Mouse (Mus musculus): Measurements from ENCODE around the gene Srsf6. TPM values are rescaled to one million over a fixed set of nuclear protein-coding genes. Genes with fewer than 3 reads are reported as not detected.
A peak's percentile ranks its signal among the peaks of the same experiment; 100 is the strongest.

The Srsf6 gene
- polyA plus RNA-seq, 1 experiment from 2014 or later, result 150 TPM

GRCm38 (mm10) chr2:162968357-162968756, 37.0 kb downstream of the Srsf6 start:
- no peak overlapping the region for H3K9ac ChIP-seq (ENCODE audit: low read length)
- no peak overlapping the region for H3K4me3 ChIP-seq (replicated peaks; ENCODE audit: low read length)
- peaks cover under 1% of the 10 kb centered on the region; the same call in 1 of the 2 replicates for H3K4me1 ChIP-seq (ENCODE audit: control insufficient read depth, insufficient read depth, low read length)
- WGBS, result 8% methylated on average over 5 of the region's 5 CpGs
- 0 out of 2 replicates have a peak, but pooled peaks have one; percentile 31 for ATAC-seq (ENCODE audit: insufficient read depth, low FRiP score)
- H3K27ac ChIP-seq (ENCODE audit: low read length), result no peak overlapping the region
- H3K27me3 ChIP-seq (ENCODE audit: control insufficient read depth, insufficient read depth, low read length), result no peaks in the 10 kb centered on the region; the same call in 1 of the 2 replicates
- no peaks in the 10 kb centered on the region for H3K9me3 ChIP-seq (replicated peaks; ENCODE audit: control insufficient read depth, low read length)
- H3K36me3 ChIP-seq (ENCODE audit: control insufficient read depth, insufficient read depth, low read length), result no peaks in the 10 kb centered on the region
- no peak overlapping the region for H3K4me2 ChIP-seq (ENCODE audit: low read depth, low read length)

GRCm38 (mm10) chr2:162969101-162969500, 37.8 kb downstream of the Srsf6 start:
- no peak overlapping the region for H3K4me2 ChIP-seq (ENCODE audit: low read depth, low read length)
- H3K4me1 ChIP-seq (ENCODE audit: control insufficient read depth, insufficient read depth, low read length), result peaks cover 8% of the 10 kb centered on the region
- no peak overlapping the region for H3K27ac ChIP-seq (ENCODE audit: low read length)
- WGBS, result 81% methylated on average over 3 of the region's 3 CpGs
- H3K4me3 ChIP-seq (replicated peaks; ENCODE audit: low read length), result no peak overlapping the region
- H3K27me3 ChIP-seq (ENCODE audit: control insufficient read depth, insufficient read depth, low read length), result no peaks in the 10 kb centered on the region; the same call in 1 of the 2 replicates
- H3K9me3 ChIP-seq (replicated peaks; ENCODE audit: control insufficient read depth, low read length), result no peaks in the 10 kb centered on the region
- no peak for ATAC-seq (ENCODE audit: insufficient read depth, low FRiP score)
- H3K36me3 ChIP-seq (ENCODE audit: control insufficient read depth, insufficient read depth, low read length), result no peaks in the 10 kb centered on the region
- no peak overlapping the region for H3K9ac ChIP-seq (ENCODE audit: low read length)

- Histone ChIP-seq H3K4me2 (ENCODE audit: low read depth, low read length) (no peak overlapping the region), H3K36me3 (ENCODE audit: control insufficient read depth, insufficient read depth, low read length) (no peaks in the 10 kb centered on the region), H3K4me3 (replicated peaks; ENCODE audit: low read length) (no peak overlapping the region), H3K9me3 (replicated peaks; ENCODE audit: control insufficient read depth, low read length) (no peaks in the 10 kb centered on the region), H3K4me1 (ENCODE audit: control insufficient read depth, insufficient read depth, low read length) (peaks cover 8% of the 10 kb centered on the region), H3K9ac (ENCODE audit: low read length) (no peak overlapping the region), H3K27ac (ENCODE audit: low read length) (no peak overlapping the region), H3K27me3 (ENCODE audit: control insufficient read depth, insufficient read depth, low read length) (no peaks in the 10 kb centered on the region)
- 85% methylated on average over 6 of the region's 6 CpGs for WGBS
- no peak for ATAC-seq (ENCODE audit: insufficient read depth, low FRiP score)
These were observed 39.6 kb downstream of the Srsf6 start for GRCm38 (mm10) chr2:162970896-162971295.

GRCm38 (mm10) chr2:162972752-162973151, 41.4 kb downstream of the Srsf6 start:
- peaks cover 8% of the 10 kb centered on the region for H3K4me1 ChIP-seq (ENCODE audit: control insufficient read depth, insufficient read depth, low read length)
- no peak for ATAC-seq (ENCODE audit: insufficient read depth, low FRiP score)
- WGBS, result 35% methylated on average over 7 of the region's 7 CpGs
- H3K27me3 ChIP-seq (ENCODE audit: control insufficient read depth, insufficient read depth, low read length), result no peaks in the 10 kb centered on the region
- H3K27ac ChIP-seq (ENCODE audit: low read length), result no peak overlapping the region
- H3K9me3 ChIP-seq (replicated peaks; ENCODE audit: control insufficient read depth, low read length), result no peaks in the 10 kb centered on the region
- no peak overlapping the region for H3K9ac ChIP-seq (ENCODE audit: low read length)
- no peak overlapping the region for H3K4me2 ChIP-seq (ENCODE audit: low read depth, low read length)
- H3K36me3 ChIP-seq (ENCODE audit: control insufficient read depth, insufficient read depth, low read length), result no peaks in the 10 kb centered on the region
- H3K4me3 ChIP-seq (replicated peaks; ENCODE audit: low read length), result no peak overlapping the region

- 47% methylated on average over 5 of the region's 5 CpGs for WGBS
- Histone ChIP-seq H3K27ac (ENCODE audit: low read length) (no peak overlapping the region), H3K9ac (ENCODE audit: low read length) (no peak overlapping the region), H3K4me1 (ENCODE audit: control insufficient read depth, insufficient read depth, low read length) (peaks cover 8% of the 10 kb centered on the region), H3K4me2 (ENCODE audit: low read depth, low read length) (0 out of 2 replicates have a peak overlapping the region, but pooled peaks have one; percentile 31), H3K9me3 (replicated peaks; ENCODE audit: control insufficient read depth, low read length) (no peaks in the 10 kb centered on the region), H3K27me3 (ENCODE audit: control insufficient read depth, insufficient read depth, low read length) (no peaks in the 10 kb centered on the region), H3K36me3 (ENCODE audit: control insufficient read depth, insufficient read depth, low read length) (no peaks in the 10 kb centered on the region), H3K4me3 (replicated peaks; ENCODE audit: low read length) (no peak overlapping the region)
- no peak for ATAC-seq (ENCODE audit: insufficient read depth, low FRiP score)
These were observed 41.9 kb downstream of the Srsf6 start for GRCm38 (mm10) chr2:162973206-162973605.

- H3K9ac ChIP-seq (ENCODE audit: low read length), result peak overlapping the region; percentile 21; the same call in 1 of the 2 replicates
- H3K9me3 ChIP-seq (replicated peaks; ENCODE audit: control insufficient read depth, low read length), result no peaks in the 10 kb centered on the region
- H3K4me3 ChIP-seq (replicated peaks; ENCODE audit: low read length), result no peak overlapping the region
- H3K4me1 ChIP-seq (ENCODE audit: control insufficient read depth, insufficient read depth, low read length), result peaks cover 8% of the 10 kb centered on the region
- H3K27me3 ChIP-seq (ENCODE audit: control insufficient read depth, insufficient read depth, low read length), result no peaks in the 10 kb centered on the region
- ATAC-seq (ENCODE audit: insufficient read depth, low FRiP score), result peak; percentile 49; the same call in 1 of the 2 replicates
- peak overlapping the region; percentile 31 for H3K4me2 ChIP-seq (ENCODE audit: low read depth, low read length)
- no peaks in the 10 kb centered on the region for H3K36me3 ChIP-seq (ENCODE audit: control insufficient read depth, insufficient read depth, low read length)
- no peak overlapping the region for H3K27ac ChIP-seq (ENCODE audit: low read length)
- WGBS, result 13% methylated on average over 11 of the region's 11 CpGs
These were observed 42.3 kb downstream of the Srsf6 start for GRCm38 (mm10) chr2:162973637-162974036.

- no peaks in the 10 kb centered on the region for H3K27me3 ChIP-seq (ENCODE audit: control insufficient read depth, insufficient read depth, low read length)
- 67% methylated on average over 11 of the region's 11 CpGs for WGBS
- no peak overlapping the region for H3K4me2 ChIP-seq (ENCODE audit: low read depth, low read length)
- H3K4me1 ChIP-seq (ENCODE audit: control insufficient read depth, insufficient read depth, low read length), result peaks cover 8% of the 10 kb centered on the region
- H3K4me3 ChIP-seq (replicated peaks; ENCODE audit: low read length), result no peak overlapping the region
- no peak for ATAC-seq (ENCODE audit: insufficient read depth, low FRiP score)
- H3K9ac ChIP-seq (ENCODE audit: low read length), result no peak overlapping the region
- H3K9me3 ChIP-seq (replicated peaks; ENCODE audit: control insufficient read depth, low read length), result no peaks in the 10 kb centered on the region
- H3K27ac ChIP-seq (ENCODE audit: low read length), result no peak overlapping the region
- H3K36me3 ChIP-seq (ENCODE audit: control insufficient read depth, insufficient read depth, low read length), result no peaks in the 10 kb centered on the region
These were observed 43.9 kb downstream of the Srsf6 start for GRCm38 (mm10) chr2:162975157-162975775.

- H3K9ac ChIP-seq (ENCODE audit: low read length), result no peak overlapping the region
- ATAC-seq (ENCODE audit: insufficient read depth, low FRiP score), result no peak
- no peak overlapping the region for H3K4me3 ChIP-seq (replicated peaks; ENCODE audit: low read length)
- H3K4me2 ChIP-seq (ENCODE audit: low read depth, low read length), result no peak overlapping the region
- H3K36me3 ChIP-seq (ENCODE audit: control insufficient read depth, insufficient read depth, low read length), result no peaks in the 10 kb centered on the region
- peaks cover 8% of the 10 kb centered on the region for H3K4me1 ChIP-seq (ENCODE audit: control insufficient read depth, insufficient read depth, low read length)
- 72% methylated on average over 4 of the region's 4 CpGs for WGBS
- no peaks in the 10 kb centered on the region for H3K27me3 ChIP-seq (ENCODE audit: control insufficient read depth, insufficient read depth, low read length)
- no peaks in the 10 kb centered on the region for H3K9me3 ChIP-seq (replicated peaks; ENCODE audit: control insufficient read depth, low read length)
- H3K27ac ChIP-seq (ENCODE audit: low read length), result no peak overlapping the region
These were observed 44.7 kb downstream of the Srsf6 start for GRCm38 (mm10) chr2:162976001-162976400.

- Histone ChIP-seq H3K27ac (ENCODE audit: low read length) (no peak overlapping the region), H3K4me3 (replicated peaks; ENCODE audit: low read length) (no peak overlapping the region), H3K36me3 (ENCODE audit: control insufficient read depth, insufficient read depth, low read length) (no peaks in the 10 kb centered on the region), H3K9ac (ENCODE audit: low read length) (no peak overlapping the region), H3K9me3 (replicated peaks; ENCODE audit: control insufficient read depth, low read length) (no peaks in the 10 kb centered on the region), H3K4me1 (ENCODE audit: control insufficient read depth, insufficient read depth, low read length) (peaks cover 7% of the 10 kb centered on the region; the same call in 1 of the 2 replicates), H3K27me3 (ENCODE audit: control insufficient read depth, insufficient read depth, low read length) (no peaks in the 10 kb centered on the region), H3K4me2 (ENCODE audit: low read depth, low read length) (no peak overlapping the region)
- WGBS, result 82% methylated on average over 6 of the region's 6 CpGs
- ATAC-seq (ENCODE audit: insufficient read depth, low FRiP score), result no peak
These were observed 53.1 kb downstream of the Srsf6 start for GRCm38 (mm10) chr2:162984381-162984780.
